ENCODE assay signal across 7 mouse cellular contexts in the genomic region with DNA sequence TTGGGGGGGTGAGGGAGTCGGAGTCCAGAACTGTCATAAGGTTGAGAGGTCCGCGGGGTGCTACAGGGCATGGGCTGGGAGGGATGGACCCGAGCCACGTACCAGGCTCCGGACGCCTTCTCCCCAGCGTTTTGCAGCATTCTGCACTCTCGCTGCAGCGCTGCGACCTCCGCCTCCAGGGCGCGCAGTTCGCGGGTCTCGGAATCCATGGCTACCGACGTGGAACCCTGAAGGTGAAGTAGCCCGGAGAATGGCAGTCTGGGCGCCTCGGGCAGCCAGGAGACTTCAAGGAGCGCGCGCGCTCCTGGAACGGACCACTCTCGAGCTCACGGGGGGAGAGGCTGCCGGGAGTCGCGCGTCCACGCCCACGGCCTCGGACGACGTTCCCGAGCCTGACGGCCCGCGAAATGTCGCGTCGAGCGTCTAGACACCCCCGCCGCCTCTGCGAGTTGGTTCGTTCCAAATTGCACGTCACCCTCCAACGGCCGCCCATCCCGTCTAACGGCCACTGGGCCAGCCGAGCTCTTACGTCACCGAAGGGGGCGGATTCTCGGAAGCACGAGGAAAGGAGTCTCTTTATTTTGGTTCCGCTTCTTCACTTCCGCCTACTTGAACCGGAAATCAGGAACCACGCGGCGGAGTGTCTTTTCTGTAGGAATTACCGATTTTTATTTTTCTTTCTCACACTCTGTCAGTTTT. TPM values are rescaled to one million over a fixed set of nuclear protein-coding genes. Genes with fewer than 3 reads are reported as not detected.
DNase-seq lines count a peak whose midpoint lies in the region; ATAC-seq lines count a peak whose summit lies in the region.

TSS of gene Cenpp (minus strand) at position 305 of the 699 bp plus-strand sequence.
TSS of gene Nol8 (plus strand) at position 598 of the 699 bp plus-strand sequence.

- under 1% methylated on average over 68 of the region's 68 CpGs for WGBS in intestine, embryonic 15.5 days
- WGBS in midbrain, embryonic 10.5 days: under 1% methylated on average over 68 of the region's 68 CpGs

- H3K36me3 ChIP-seq in intestine, embryonic 15.5 days: no peaks in the 10 kb centered on the region
- peaks cover 25% of the 10 kb centered on the region for H3K36me3 ChIP-seq in midbrain, embryonic 10.5 days

- H3K4me1 ChIP-seq in intestine, embryonic 15.5 days (replicated peaks): 0 out of 2 replicates have a peak, but pooled peaks cover 2% of the 10 kb centered on the region
- peaks cover 20% of the 10 kb centered on the region for H3K4me1 ChIP-seq in midbrain, embryonic 10.5 days

- no peaks in the 10 kb centered on the region for H3K27me3 ChIP-seq in intestine, embryonic 15.5 days (replicated peaks)
- no peaks in the 10 kb centered on the region for H3K27me3 ChIP-seq in midbrain, embryonic 10.5 days (ENCODE audit: low read depth, poor library complexity, severe bottlenecking)

- peak within 1 kb of the TSS; percentile 81 for H3K4me3 ChIP-seq in intestine, embryonic 15.5 days (replicated peaks)
- H3K4me3 ChIP-seq in midbrain, embryonic 10.5 days: peak within 1 kb of the TSS; percentile 85

- H3K9me3 ChIP-seq in intestine, embryonic 15.5 days: no peaks in the 10 kb centered on the region
- no peaks in the 10 kb centered on the region for H3K9me3 ChIP-seq in midbrain, embryonic 10.5 days (replicated peaks)

- peak; percentile 99 for DNase-seq in adrenal gland, adult 2 months
- DNase-seq in embryo, embryonic 11.5 days (ENCODE audit: low read depth, low spot score): peak; percentile 100
- DNase-seq in gastrocnemius, postnatal 36 days: peak; percentile 99 to 100
- peak; percentile 99 to 100 for DNase-seq in left cerebral cortex, postnatal 25 days (ENCODE audit: low spot score in 2 of 2)
- peak; percentile 99 for DNase-seq in midbrain, embryonic 10.5 days (ENCODE audit: low spot score)
- peak; percentile 100 for DNase-seq in right cerebral cortex, postnatal 4 days

- ATAC-seq in intestine, embryonic 15.5 days: peak; percentile 100

- peak within 1 kb of the TSS; percentile 70 for H3K9ac ChIP-seq in intestine, embryonic 15.5 days

- intact Hi-C loops in gastrocnemius, postnatal 36 days (cut with DNase I): loop anchor here (5.0 kb wide), 1 partner anchor 310 kb away; the partner anchor contains the start of gene Bicd2
- intact Hi-C loops in left cerebral cortex, postnatal 25 days (cut with DNase I): loop anchor here (2.0 kb wide), 1 partner anchor 312 kb away; the partner anchor contains the start of gene Bicd2

- peak within 1 kb of the TSS; percentile 74 for H3K4me2 ChIP-seq in intestine, embryonic 15.5 days (replicated peaks)

- no peak within 1 kb of the TSS for H3K27ac ChIP-seq in intestine, embryonic 15.5 days
- peak within 1 kb of the TSS; percentile 85 for H3K27ac ChIP-seq in midbrain, embryonic 10.5 days (replicated peaks)

RNA-seq across cellular contexts. Expression of gene Cenpp, which starts in this region (rescaled TPM):
- 1 to 10 TPM in 1 of 2 experiments, under 1 TPM in 1; 0.79 to 1.0 TPM for total RNA-seq in adrenal gland, adult 2 months (2021)
- polyA plus RNA-seq in adrenal gland, adult 2 months (2012; rRNA removed): 0.12 and 0.39 TPM in 2 replicates
- 1 to 10 TPM in 1 of 2 experiments, under 1 TPM in 1; 0.86 to 1.7 TPM for total RNA-seq in gastrocnemius, postnatal 36 days (2021)
- polyA plus RNA-seq in intestine, embryonic 15.5 days (2015; fragmentation: Nextera tagmentation; extraction: Ambion mirVana): 21.2 and 24.7 TPM in 2 replicates
- total RNA-seq in left cerebral cortex, postnatal 25 days (2021): under 1 TPM; 0.39 to 0.53 TPM
- 32.1 and 38.4 TPM in 2 replicates for polyA plus RNA-seq in midbrain, embryonic 10.5 days (2016; fragmentation: Nextera tagmentation; extraction: Ambion mirVana)

RNA-seq across cellular contexts. Expression of gene Nol8, which starts in this region (rescaled TPM):
- 10 to 100 TPM; 21.7 to 33.0 TPM for total RNA-seq in adrenal gland, adult 2 months (2021)
- polyA plus RNA-seq in adrenal gland, adult 2 months (2012; rRNA removed): 0.19 and 0.22 TPM in 2 replicates
- total RNA-seq in gastrocnemius, postnatal 36 days (2021): 10 to 100 TPM in 1 of 2 experiments, 1 to 10 TPM in 1; 8.1 to 12.2 TPM
- 14.4 and 17.1 TPM in 2 replicates for polyA plus RNA-seq in intestine, embryonic 15.5 days (2015; fragmentation: Nextera tagmentation; extraction: Ambion mirVana)
- 10 to 100 TPM; 25.4 to 31.7 TPM for total RNA-seq in left cerebral cortex, postnatal 25 days (2021)
- polyA plus RNA-seq in midbrain, embryonic 10.5 days (2016; fragmentation: Nextera tagmentation; extraction: Ambion mirVana): 22.7 and 23.9 TPM in 2 replicates

Comparison
In these comparisons a context has a peak if more than half of its experiments do, and no peak if none do; other contexts are left out.
1. RNA of gene Cenpp (polyA plus RNA-seq): 32.1 to 38.4 TPM in midbrain, embryonic 10.5 days and 21.2 to 24.7 TPM in intestine, embryonic 15.5 days; 0.12 to 0.39 TPM in adrenal gland, adult 2 months; every median in the first group is over 10 times any median in the second.
2. RNA of gene Nol8 (polyA plus RNA-seq): 22.7 to 23.9 TPM in midbrain, embryonic 10.5 days and 14.4 to 17.1 TPM in intestine, embryonic 15.5 days; 0.19 to 0.22 TPM in adrenal gland, adult 2 months; every median in the first group is over 10 times any median in the second.
3. Peak in every context shown above with its lines, with median percentiles within 50 percentile points of each other: DNase-seq.